Mouse (Mus musculus) testis, postnatal 14 days (tissue): ENCODE results near the gene Lrch1.

ENCODE experiments used
- DNase-seq: peaks from one replicate; pipeline ENCODE4 v3.0.0; 2021; ENCODE audit warnings: low spot score

The Lrch1 gene

DNA sequence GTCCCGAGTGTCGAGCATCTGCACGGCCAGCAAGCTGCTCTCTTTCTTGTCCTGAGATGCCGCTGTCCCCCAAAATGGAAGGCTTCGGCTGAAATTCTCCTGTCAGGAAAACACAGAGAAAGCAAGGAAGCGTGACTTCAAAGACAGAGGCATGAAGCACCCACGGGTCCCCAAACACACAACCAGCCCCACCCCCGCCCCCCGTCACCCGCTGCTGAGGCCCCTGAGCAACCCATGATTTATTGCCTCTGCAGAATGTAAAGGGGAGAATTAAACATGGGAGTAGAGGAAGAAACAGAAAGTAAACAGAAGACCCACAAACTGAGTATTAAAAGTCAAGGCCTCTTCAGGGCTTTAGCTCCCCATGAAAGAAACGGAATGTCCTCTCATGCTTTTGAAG lies 136.1 kb downstream of the Lrch1 start:
- DNase-seq: no peak

DNA sequence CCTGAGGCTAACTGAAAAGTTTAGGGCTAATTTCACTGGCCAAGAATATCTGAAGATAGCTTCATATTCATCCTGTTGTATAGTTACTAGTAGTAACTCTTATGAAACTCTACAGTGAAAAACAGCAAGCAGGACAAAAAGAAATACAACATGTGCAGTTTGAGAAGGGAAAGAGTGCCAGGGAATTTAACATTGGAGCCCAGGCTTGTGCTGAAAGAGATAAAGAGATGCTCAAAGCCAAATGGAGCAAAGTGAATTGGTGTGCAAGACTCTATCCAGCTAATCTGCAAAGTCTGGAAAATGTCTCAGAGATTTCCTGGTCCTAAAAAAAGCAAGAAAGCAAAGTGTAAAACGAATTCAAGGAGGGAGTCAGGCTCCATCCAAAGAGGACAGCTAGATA lies 145.7 kb downstream of the Lrch1 start:
- DNase-seq: no peak

DNA sequence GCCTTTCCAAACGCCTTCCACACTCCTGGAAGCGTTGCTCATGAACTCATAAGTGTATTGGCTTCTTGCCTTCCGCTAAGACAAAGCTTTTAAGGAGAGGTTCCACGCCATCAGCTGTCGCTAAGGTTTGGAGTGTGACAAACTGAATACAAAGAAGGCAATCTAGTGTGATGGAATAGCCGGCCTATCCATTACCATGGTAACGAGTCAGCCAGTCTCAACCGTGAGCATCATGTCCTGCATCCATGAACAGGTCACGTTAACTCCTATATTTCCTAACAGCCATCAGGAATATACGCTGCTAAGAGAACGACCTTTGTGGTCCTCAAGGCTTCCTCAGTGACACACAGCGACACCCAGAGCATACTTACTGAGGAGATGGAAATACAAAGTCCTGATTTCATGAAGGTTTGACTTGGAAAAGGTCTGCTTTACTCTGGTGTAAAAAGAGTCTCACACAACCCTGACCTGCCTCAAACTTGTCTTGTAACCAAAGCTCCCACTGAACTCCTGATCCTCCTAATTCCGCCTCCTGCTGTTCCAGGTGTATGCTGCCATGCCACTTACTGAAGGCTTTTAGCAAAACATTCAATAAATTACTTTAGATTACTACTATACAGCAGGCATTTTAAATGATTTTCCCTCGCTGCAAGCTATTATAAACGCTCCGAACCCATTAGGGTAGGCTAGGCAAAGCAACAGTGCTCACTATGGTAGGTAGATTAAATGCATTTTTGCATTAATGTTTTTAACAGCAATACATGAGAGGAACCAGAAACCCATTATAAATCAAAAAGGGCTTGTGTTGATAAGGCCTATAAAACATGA lies 149.4 kb downstream of the Lrch1 start:
- DNase-seq: no peak

DNA sequence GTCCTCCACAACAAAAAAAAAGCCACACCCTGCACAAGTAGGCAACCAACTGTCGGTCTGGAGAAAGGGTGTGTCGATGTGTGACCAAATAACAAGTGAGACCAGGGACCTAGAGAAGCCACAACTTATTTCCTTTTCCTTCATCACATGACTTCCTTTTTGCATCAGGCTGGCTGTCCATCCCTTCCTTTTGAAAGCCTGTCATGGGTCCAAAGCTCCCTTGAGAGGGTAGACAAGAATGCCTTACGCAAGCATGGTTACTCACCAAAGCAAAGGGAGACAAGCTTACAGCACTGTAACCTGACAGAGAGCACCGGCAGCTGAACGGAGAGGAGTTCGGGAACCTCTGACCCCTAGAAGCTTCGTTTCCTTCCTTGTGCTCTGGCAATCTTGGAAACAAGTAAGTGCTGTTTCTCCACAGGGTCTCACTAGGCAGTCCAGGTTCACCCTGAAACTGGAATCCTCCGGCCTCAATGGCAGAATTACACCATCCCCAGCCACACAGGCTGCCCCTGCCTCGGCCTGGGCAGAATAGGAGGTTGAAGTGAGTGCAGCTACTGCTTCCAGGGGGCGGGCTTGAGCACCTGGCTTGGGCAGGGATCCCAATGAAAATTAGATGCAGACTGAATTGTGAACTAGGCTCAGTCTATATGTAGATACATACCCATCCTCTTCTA lies 150.2 kb downstream of the Lrch1 start:
- no peak for DNase-seq

DNA sequence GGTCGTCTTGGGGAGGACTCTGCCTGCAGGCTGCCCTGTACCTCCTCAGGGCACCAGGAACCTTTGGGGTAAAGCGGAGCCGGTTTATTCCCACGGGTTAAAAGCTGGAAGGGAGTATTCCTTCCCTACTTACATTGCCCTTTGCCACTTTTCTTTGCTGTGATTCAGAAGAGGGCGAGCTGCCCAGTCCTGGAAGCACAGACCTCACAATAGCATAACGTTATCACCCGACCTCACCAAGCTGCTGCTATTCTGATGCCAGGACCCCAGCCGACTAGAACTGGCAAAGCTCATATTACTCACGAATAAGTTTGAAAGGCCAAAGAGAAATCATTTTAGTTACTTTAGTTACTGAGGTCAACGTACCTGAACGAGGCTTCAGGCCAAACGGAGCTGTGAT lies 152.7 kb downstream of the Lrch1 start:
- DNase-seq: no peak

DNA sequence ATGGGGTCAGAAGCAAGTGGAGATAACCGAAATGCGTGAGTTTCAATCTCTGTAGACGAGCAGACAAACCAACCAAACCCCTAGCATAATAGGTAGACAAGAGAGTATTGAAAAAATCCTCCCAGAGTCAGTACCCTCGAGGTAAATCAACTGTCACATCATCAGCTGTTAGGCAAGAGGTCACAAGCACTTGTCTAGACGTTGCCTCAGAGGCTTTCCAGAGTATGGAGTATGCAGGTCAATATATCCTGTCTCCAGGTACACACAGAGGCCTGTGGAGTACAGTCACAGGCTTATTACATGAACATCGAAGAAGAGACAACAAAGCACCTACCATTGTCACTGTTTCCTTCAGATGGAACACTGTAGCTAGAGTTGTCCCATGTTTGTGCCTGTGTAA lies 154.9 kb downstream of the Lrch1 start:
- DNase-seq: no peak

DNA sequence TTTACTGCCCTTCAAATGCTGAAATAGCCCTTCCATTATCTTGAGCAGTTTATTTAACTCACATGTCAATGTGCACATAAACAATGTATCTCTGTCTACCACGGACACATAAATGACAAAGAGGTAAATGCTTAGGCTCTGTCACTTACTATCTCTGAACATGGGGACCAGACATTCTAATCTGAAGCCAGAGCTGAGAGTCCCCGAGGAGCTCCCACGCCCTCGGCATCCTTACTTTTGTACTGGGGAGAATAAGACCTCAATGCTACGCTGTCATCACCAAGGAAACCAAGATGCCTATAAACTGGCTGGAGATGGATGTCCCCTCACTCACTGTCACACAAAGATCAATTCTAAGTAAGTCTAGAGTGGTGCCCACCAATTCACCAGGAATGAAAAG lies 157.1 kb downstream of the Lrch1 start:
- DNase-seq: no peak

DNA sequence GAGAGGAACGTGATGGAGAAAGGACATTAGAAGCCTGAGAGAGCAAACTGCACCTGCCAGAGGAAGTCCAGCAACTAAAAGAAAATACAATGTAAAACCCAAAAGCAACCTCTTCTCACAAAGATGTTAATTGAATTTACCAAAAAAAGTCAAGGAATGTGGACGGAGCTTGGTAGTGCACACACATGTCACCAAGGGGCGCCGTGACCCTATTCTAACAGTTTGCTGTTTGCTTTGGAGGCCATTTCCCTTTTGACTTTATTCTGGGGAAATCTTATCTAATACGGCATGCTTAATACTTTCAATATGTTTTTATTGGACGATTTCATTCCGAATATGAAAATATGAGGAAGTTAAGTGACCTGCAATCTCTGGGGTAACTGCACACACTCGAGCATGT lies 158.9 kb downstream of the Lrch1 start:
- DNase-seq: no peak

DNA sequence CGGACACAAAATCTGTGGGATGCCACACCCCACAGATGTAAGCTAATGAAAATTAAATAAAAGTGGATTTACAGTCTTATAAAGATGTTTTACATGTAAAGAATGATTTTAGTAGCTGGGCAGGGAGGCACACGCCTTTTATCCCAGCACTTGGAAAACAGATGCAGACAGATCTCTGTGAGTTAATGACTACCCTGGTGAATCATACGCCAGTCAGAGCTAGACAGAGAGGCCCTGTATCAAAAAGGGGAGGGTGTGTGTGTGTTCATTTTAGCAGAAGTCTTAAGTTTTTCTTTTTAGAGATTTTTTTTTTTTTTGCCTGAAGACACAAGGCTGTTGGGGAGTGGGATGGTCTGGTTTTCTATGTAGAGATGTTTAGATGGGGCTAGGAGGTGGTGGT lies 160.0 kb downstream of the Lrch1 start:
- no peak for DNase-seq

DNA sequence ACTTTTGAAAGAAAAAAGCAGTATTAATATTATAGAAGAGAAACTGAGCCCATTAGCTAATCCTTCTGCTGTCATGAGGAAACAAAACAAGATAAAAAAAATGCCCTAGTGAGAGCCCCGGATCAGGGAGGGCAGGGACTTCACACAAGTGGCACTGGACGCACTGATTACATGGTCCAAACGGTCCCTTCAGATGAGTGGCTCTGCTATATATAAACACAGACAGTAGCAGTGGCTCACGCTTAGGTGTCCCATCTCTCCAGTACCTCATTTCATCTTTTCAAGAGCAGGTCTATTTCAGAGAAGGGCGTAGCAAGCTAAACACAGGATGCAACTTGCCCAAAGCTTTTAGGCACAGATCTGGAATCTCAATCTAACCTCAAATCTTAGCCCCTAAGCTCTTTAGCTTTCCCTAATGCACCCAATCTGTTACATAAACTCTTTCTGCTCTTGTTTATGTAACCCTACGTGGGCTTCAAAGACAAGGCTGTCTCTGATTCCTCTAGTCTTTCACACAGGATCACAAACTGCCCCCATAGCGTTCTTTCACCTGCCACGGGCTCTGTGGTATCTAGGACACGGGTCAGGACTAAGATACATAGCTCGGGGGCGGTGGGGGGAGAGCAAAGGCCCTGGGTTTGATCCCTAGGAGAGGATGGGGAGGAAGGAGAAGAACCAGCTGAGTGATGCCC lies 163.3 kb downstream of the Lrch1 start:
- no peak for DNase-seq

DNA sequence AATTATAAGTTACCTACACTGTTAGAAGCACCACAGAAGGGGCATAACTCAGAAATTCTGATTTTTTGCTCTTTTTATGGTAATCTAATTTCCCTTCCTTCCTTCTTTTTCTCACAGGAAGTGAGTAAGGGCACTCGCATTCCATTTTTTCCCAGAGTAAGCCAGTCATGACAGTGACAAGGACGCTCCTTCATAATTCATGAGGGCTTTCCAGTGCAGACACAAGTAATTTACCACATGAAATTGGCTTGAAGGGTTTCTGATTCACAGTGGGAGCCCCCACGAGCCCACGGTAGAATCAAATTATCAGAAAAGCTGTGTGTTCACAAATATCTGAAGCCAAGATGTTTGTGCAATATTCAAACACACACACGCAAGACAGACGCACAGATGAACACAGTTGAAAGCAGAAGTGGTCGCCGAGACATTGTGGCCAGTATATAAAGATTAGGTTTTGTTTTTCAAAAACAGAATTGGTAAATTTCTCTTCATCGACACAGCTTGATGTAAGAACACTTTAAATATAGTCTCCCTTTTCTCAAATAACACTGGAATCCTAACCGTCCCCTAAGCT lies 173.5 kb downstream of the Lrch1 start:
- DNase-seq: no peak

DNA sequence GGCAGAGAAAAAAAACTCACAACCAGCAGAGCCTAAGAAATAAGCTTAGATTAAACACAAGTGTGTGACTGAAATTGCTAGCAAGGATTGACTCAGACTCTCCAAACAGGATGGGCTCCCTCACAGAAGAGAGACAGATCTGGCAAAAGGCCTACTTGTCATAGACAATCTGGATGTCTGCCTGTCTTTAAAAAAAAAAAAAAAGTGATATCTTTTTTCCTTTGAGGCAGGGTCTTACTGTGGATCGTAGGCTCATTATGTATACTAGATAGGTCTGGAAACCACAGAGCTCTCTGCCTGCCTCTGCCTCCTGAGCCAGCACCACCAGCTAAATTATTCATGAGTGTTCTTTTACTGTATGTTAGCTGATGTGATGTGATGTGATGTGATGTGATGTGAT lies 179.8 kb downstream of the Lrch1 start:
- DNase-seq: no peak

DNA sequence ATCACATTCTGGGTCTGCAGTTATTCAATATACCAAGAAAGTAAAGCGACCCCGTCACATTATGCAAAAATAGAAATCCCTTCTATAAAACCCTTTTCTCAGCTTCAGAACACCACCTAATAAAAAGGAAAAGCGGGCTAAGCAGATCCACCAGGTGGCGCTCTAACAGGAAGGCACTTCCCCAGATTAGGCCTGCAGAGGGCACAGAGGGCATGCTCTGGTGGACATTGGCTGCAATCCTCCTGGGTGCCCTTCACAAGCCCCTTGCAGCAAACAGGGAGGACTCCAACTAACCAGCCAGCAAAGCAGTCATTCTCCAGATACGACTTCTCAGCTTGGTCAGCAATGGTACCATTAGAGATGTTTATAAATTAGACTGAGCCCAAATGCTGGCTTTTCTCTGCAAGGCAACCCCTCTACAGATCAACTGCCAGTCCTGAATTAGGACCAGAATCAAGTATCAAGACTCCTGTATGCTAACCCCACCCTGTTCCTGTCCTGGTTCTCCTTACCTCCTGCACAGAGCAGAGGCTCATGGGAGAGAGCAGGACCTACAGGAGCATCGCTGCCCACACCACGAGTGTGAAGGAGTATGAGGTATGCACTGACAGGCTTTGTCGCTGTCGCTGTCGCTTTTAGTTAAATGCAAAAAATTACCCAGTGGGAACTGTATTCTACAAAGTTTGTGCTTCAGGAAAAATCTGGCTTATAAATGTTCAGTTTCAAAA lies 183.3 kb downstream of the Lrch1 start:
- peak; percentile 38 for DNase-seq

DNA sequence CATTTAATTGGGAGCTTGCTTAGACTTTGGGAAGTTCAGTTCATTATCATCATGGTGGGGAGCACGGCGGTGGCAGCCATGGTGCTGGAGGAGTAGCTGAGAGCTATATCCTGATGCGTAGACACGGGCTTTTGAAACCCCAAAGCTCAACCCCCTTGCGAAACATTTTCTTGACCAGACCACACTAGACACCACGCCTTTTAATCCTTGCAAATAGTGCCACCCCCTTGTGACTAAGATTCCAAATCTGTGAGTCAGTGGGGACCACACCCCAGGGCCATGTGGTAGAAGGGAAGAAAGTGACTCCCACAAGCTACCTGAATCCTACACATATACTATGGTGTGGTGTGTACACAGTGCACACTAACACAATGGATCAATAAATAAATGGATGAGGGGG lies 210.8 kb downstream of the Lrch1 start:
- DNase-seq: no peak

DNA sequence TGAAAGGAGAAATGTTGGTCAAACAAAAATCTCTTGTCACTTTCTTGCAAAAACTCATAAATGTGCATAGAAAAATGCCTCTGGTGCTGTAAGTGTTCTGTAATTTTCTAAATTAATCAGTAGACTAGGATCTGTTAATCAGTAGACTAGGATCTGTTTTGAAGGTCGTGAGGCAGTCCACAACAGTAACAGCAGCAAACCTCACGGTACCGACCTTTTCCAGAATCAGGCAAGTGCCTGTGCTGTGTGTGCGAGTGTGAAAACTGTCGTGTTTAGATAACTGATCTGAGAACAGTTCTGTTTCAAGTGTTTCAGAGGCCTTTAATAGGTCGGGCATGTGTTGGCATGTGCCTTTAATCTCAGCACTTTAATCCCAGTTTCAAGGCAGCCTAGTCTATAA lies 212.2 kb downstream of the Lrch1 start:
- DNase-seq: no peak

DNA sequence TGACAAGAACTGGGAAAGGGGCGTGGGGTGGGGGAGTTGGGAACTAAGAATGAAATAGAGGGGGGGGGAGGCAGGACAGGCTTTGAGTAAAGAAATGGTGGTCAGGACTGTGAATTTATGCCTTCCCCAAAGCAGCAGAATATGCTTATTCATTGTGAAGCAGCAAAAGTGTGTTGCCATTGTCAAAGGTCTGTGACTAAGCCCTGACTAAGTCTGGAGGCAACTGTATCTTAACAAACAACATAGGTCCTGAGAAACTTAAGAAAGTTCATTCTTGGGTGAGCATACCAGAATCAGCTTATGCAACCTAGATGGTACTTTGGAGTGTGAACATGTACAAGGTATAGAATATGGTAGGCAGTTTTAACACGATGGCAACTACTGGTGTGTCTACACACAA lies 214.3 kb downstream of the Lrch1 start:
- no peak for DNase-seq

DNA sequence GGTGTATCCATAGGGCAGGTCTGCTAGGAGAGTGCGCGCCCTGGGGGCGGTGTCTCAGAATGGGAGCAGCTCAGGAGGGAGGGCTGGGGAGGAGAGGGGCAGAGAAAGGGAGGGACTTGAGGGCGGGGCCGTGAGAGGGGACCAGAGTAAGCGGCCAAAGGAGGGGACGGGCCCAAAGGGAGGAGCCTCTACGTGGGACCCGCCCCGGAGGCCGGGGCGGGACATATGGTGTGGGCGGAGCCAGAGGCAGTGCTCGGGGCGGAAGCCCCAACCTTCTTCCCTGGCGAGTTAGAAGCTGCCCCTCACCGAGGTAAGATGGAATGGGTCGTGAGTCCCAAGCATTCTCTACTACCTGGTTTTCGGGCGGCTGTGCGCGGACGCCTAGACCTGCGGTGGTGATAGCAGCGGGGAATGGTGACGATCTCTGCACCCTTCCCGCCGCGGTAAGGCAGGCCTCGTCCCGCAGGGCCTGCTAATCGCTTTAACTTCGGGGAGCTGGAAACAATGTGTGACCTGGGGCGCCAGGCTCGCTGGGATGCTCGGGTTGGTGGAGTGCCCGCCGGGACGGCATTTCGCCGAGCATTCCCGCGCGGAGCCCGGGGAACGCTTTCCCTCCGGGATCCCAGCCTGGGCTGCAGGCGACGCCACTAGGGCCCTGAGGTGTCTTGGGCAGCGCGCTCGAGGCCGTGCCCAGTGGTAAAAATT lies 215.4 kb downstream of the Lrch1 start, which contains the start of gene Esd:
Gene Esd (plus strand): TSS at position 219 of the 705 bp plus-strand sequence.
- peak; percentile 92 for DNase-seq

DNA sequence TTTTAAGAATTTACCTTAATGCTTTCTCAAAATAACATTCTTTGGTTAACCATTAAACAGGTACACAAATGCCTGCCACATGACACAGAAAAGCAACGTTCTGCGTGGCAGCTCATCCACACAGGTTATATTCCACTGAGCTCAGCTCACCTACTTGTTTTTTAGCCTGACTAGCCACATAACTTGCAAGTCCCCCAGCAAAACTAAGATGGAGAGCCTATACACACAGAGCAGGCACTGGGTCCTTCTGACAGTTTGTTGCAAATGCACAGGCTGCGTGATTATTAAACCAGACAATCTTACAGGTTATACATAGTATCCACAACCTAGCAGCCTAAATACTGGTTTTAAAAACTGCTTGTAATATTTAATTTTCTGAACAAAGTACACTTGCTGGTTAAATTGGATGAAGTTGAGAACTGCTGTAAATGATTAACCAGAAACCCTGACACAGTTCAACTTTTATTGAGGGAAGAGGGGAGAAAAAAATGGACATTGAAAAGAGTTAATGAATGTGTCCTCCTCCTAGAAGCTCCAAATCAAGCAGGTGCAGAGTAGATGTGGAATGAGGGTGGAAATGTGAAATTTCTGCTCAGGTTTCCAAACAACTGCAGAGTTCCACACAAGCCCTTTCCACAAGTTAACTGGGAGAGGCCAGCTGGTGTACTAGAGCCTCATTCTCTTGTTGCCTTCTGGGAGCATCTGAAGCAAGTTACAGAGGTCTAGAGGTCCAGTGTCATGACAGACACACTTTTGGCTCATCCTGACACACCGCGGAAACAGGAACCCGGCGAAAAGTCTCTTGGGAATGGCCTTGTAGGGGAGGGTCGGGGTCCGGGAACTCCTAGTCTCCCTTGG lies 216.2 kb downstream of the Lrch1 start:
- no peak for DNase-seq

DNA sequence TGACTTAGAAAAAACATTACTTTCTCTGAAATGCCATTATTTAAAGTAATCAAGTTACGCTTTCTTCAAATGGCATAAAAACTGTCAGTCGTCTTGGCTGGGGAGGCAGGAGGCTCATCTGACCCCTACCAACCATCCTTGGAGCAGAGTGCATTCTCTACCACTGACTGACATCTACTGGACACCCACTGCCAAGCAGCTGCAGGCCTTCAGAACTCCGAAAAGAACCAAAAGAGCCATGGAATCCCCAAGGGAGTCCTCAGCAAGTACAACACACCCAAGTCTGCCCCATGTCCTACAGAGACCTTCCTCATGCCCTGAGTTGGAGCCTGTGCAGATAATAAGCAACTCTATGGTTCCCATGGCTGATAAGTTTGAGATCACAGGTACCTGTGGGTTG lies 224.1 kb downstream of the Lrch1 start:
- DNase-seq: no peak

DNA sequence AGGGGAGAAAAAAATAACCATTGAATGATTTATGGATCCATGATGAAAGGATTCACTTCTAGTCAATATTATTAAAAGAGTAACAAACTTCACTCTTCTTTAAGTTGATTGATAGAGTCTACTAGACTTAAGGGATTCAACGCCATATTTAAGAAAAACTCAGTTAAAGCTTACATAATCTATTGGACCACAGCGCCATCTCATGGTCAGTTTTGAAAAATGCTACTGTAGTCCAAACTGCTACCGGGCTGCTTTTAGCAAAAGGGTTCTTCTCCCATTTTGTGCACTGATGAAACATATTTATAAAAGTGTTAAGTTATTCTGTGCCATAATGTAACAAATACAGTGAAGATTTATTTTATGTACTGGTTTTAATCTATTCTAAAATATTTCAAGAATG lies 238.6 kb downstream of the Lrch1 start:
- no peak for DNase-seq
